Mouse (Mus musculus) inflammation-experienced regulatory T-cells, adult 6 months (primary cell): ENCODE measurements around the gene Ptger4. TPM values are rescaled to one million over a fixed set of nuclear protein-coding genes. Genes with fewer than 3 reads are reported as not detected.
"Not testable (repeated sequence)": the region's sequence is repeated elsewhere in the genome, so short reads cannot be mapped to it uniquely, and the experiment has no call there.

Source experiments
- ATAC-seq: one replicate; pipeline ENCODE4 v1.8.0; 2017
- polyA plus RNA-seq, 3 experiments: library from polyadenylated mRNA; unstranded; fragments of 100-300 nt; shearing (Covaris generic); gene quantifications; one replicate each; pipeline ENCODE4 v1.2.1; 2017

The Ptger4 gene
- polyA plus RNA-seq, 3 experiments from 2014 or later, result 25.0 to 27.1 (median 26.3) TPM

GRCm38 (mm10) chr15:5237012-5237660 lies 6.9 kb downstream of the Ptger4 start:
- ATAC-seq, result peak; percentile 62

- ATAC-seq, result peak; percentile 55
These were observed 7.4 kb downstream of the Ptger4 start for GRCm38 (mm10) chr15:5236538-5236937.

DNA sequence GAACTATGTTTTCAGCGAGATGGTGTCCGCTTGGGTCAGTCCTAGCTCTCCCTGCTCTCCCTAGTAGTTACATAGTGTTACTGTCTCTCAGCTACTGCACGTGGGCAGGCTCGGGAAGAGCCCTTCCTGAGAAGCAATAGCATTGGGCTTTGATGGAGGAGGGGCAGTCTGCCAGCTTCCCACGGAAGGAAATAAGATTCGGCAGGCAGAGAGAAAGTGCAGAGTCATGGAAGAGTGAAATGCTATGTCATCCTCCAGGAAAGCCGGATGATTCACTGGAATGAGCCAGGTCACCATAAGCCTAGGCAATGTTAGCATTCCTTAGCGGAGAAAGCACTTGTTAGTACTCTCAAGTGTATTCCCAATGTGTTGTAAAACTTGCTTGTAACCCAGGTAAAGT lies 8.5 kb downstream of the Ptger4 start:
- ATAC-seq, result no peak

DNA sequence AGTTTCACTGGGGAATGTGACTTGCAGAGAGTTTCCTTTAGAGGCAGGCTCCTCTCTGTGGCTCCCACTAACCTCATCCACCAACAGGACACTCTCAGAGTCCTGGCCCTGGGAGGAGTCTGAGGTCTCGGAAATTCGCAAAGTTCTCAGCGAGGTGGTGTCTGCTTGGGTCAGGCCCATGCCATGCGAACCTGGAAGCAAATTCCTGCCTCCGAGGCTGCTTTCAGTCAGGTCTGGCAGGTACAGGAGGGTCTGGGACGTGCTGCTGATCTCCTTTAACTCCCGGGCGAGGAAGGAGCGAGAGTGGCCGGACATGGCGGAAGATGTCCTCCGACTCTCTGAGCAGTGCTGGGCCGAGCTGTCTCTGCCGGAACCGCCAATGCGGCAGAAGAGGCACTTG lies 9.3 kb downstream of the Ptger4 start:
- no peak for ATAC-seq

DNA sequence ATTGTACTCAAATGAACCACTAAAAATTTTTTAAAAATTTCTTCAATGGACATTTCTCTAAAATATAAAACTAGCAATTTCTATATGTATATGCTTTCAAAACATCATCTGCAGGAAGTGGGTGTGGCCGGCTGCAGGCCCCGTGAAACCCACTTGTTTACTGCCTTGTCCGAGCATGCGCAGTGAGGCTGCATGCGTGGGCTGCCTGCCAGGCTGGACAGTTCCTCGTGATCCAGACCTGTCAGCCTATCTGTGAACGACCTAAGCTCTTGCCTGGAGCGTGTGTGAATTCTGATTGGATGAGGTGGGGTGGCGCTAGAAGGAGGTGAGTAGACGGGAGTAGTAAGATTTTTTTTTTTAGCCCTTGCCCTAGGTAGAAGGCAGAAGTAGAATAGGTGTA lies 13.2 kb downstream of the Ptger4 start:
- not testable (repeated sequence) for ATAC-seq

- ATAC-seq, result no peak
These were observed 23.5 kb downstream of the Ptger4 start for GRCm38 (mm10) chr15:5220491-5220890.

GRCm38 (mm10) chr15:5209116-5209515 lies 34.9 kb downstream of the Ptger4 start:
- no peak for ATAC-seq

DNA sequence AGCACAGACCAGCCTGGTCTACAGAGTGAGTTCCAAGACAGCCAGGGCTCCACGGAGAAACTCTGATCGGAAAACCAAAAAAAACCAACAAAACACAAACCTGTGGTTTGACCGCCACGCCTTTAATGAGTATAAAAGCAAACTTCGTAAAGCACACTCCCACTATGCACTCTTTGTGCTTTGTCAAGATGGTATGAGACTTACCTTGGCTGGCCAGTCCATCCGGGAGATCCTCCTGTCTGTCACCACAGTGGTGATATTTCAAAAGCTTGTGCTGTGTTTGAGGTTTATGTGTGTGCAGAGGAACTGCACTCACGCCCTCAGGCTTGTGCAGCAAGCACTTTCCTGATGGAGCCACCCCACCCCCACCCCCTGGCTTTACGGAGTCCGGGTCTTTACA lies 38.8 kb downstream of the Ptger4 start:
- no peak for ATAC-seq

- no peak for ATAC-seq
These were observed 47.3 kb downstream of the Ptger4 start for GRCm38 (mm10) chr15:5196691-5197090.

- ATAC-seq, result no peak
These were observed 47.9 kb downstream of the Ptger4 start for GRCm38 (mm10) chr15:5195987-5196514.

- no peak for ATAC-seq
These were observed 49.1 kb downstream of the Ptger4 start for GRCm38 (mm10) chr15:5194931-5195330.

DNA sequence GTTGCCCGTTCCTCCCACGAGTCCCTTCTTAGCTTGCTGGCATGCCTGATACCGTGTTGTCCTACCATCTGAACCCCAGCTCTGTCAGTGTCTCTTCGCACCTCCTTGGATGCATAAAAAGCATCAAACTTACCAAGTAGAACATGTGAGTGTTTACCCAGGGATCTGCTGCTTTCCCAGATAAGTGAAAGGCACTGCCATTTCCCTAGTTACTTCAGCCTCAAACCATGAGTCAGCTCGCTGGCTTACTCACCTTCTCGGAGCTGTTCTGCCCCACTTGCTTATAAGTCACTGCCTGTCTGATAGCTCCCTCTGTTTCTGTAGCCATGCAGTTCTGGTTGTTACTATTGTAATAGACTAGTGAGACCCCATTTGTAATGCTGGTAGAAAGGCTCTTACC lies 49.5 kb downstream of the Ptger4 start:
- ATAC-seq, result no peak

DNA sequence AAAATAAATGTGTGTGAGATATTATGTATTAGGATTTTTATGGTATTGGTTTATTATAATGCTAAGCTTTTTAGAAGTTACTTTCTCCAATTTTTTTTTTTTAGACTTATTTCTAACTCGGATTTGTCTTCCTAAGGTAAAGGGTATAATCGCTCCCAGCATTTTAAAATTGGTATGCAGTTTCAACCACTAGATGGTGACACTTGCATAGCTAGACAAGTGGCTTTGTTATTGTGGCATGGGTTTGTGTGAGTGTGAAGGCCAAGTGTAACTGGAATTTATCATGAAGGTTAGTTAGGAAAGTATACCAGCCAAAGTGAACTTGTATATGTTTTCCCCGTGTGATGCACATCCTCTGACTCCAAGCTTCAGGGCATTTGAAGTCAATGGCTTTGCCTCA lies 50.2 kb downstream of the Ptger4 start:
- peak; percentile 50 for ATAC-seq

GRCm38 (mm10) chr15:5189504-5190093 lies 54.4 kb downstream of the Ptger4 start:
- ATAC-seq, result no peak

DNA sequence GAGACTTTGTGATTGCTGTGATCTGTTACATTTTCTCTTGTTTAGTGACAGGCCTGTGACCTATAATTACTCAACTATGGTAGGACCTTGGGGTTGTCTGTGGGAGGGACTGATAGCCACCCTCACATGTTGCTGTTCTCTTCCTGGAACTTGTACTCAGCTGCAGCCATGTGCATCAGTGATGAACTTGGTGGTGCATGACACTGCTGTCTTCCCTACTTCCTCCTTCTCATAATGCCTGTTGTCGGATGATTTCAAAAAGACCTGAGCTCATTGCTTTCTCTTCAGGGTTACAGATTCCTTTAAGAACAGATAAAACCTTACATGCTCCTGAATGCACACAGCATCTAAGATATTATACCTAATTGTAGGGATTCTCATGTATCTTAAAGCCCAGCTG lies 56.0 kb downstream of the Ptger4 start:
- no peak for ATAC-seq

- no peak for ATAC-seq
These were observed 56.9 kb downstream of the Ptger4 start for GRCm38 (mm10) chr15:5187116-5187515.

GRCm38 (mm10) chr15:5186293-5186675 lies 57.7 kb downstream of the Ptger4 start:
- ATAC-seq, result no peak

- ATAC-seq, result peak; percentile 83
These were observed 58.4 kb downstream of the Ptger4 start, which contains the start of gene Ttc33 for GRCm38 (mm10) chr15:5185366-5186292. Gene Ttc33, plus strand, starts transcription at chr15:5185525.

DNA sequence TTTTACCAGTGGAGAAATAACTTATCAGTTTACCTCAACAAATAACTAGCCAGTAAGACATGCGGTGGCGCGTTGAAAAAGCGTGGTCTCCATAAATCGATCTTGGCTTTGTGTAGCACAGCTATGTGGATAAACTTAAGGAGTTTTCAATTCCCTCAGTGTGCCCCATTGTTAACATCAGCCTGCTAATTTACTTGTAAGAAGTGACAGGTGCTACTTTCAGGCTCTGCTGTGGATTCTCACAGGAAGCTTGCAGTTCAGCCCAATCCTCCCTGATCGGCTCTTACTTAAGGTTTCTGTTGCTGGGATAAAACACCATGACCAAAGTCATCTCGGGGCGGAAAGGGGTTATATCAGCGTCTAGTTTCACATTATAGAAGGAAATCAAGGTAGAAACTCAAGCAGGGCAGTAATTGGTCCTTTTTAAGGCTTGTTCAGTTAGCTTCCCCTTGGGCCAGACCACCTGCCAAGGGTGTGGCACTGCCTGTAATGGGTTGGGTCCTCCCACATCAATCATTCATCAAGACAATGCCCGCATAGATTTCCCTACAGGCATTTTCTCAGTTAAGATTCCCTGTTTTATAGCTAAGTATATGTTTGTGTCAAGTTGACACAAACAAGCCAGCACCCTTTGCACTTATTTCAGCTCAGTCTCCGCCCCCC lies 59.2 kb downstream of the Ptger4 start:
- peak; percentile 9 for ATAC-seq

- ATAC-seq, result no peak
These were observed 70.7 kb downstream of the Ptger4 start for GRCm38 (mm10) chr15:5173217-5173820.

GRCm38 (mm10) chr15:5165121-5165773 lies 78.7 kb downstream of the Ptger4 start:
- no peak for ATAC-seq

- ATAC-seq, result no peak
These were observed 85.2 kb downstream of the Ptger4 start for GRCm38 (mm10) chr15:5158827-5159226.
